Mouse (Mus musculus) right cerebral cortex, postnatal 14 days (tissue): ENCODE measurements around the gene 1190002N15Rik.

Experiments used
- DNase-seq: peaks from one replicate; pipeline ENCODE4 v3.0.0; 2022

1190002N15Rik gene

DNA sequence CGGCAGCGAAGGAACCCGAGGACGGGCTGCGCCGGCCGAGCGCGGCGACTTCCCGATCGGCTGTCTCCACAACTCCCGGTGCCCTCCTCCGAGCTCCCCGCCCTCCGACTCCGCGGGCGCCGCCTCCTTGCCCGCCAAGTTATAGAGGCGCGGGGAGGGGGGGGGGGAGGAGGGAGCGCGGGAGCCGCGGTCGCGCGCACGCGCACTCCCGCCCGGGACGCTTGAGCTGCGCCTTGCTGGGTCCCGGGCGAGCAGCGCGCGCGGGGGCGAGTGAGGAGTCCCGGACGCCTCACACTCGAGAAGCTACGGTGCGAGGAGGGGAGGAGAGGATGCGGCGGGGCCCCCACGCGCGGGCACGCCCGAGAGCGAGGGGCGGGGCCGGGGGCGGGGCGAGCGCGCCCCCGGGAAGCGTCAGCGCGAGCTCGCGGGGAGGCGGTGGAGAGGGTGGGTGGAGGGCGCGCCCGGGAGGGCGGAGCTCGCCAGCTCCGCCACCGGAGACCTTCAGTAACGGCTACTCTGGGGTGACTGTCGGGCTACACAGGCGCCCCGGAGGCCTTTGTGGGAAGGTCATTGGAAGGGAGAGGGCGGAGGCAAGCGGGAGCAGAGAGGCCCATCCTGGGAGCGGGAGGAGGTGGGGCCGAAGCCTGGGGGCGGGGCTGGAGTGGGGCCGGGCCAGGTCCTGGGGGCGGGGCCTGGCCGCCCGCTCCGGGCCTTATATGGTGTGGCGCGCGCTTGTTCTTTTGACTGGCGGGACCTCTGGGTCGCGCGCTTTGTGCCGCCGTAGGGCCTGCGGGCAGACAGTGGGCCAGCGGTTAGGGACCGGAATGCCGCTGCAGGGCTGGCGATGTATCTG is at the start of gene 1190002N15Rik:
Gene 1190002N15Rik, minus strand, starts transcription at position 112 of the 853 bp plus-strand sequence.
- DNase-seq = peak; percentile 93

DNA sequence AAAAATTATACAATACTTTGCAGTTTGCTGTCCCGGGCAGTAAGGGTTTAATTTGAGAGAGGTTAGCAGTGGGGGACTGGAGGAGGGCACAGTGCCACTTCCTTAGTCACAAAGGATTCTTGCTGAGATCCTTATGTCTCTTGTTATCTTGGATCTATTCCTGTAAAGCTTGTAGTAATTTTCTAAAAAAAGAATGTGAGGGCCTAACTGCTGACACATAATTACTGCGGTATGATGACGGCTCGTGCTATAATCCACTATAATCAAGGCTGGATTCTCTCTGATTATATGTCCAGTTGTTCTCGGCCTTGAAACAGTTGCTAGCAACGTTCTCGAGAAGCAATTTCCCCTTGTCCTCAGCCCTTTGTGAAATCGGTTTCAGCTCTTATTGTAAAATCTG is 44.4 kb upstream of the 1190002N15Rik start:
- DNase-seq = no peak

DNA sequence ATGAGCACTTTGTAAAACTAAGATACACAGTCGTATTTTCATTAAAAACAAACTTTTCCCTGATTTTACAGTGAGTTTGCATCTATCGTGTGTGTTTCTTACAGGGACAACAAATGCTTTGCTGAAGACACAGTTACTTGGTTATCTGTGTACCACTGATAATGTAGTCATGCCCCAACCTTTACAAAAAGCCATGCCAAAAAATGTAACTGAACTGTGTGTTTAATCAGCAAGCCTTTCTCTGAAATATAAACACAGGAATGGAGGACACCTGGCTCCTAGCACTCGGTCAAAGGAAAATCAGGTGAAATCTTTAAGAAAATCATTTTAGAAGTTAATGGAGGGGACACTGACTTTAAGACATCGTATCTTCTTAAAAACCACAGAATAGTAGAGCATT is 43.8 kb upstream of the 1190002N15Rik start:
- no peak for DNase-seq

DNA sequence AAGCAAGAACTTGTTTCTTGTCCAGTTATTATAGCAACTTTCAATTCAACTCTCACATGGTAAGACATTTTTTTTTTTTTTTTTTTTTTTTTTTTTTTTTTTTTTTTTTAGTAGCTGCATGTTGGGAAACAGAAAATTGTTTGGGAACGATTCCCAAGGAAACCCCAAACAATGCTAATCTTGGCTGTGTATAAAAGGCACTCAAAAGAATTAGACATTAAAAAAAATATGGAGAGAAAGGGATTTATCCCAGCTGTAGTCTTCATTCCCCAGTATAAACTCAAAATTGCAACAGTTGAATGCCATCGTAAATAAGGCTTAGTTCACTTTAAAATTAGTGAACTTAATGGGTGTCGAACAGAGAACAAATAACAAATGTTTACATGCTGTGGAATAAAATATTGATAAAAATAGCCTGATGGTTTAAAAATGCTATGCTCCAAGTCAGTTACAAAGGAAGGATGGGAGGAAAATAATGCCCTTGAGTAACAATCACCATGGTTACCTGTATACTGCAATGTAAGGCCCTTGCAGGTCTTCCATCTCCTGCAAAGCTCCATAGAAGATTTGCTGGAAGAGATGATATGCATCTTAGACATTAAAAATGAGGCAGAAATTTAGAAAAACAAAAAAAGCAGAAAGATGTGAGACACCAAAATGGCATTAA is 42.3 kb upstream of the 1190002N15Rik start:
- DNase-seq = no peak

DNA sequence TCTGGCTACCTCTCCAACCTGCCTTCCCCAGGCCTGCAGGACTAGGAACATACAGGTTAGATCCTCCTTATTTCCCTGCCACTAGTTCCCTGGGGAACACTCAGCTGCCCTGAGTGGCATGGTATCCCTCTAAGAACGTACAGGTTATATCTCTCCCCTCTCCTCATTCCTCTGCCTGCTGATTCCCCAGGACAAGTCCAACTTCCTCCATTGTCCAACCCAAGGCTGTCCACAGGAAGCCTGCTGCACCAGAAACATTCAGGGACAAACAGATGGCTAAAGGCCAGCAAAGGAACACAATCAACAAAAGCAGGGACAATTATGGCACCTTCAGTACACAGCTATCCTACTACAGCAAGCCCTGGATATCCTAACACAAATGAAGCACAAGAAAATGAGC is 33.9 kb upstream of the 1190002N15Rik start:
- no peak for DNase-seq

DNA sequence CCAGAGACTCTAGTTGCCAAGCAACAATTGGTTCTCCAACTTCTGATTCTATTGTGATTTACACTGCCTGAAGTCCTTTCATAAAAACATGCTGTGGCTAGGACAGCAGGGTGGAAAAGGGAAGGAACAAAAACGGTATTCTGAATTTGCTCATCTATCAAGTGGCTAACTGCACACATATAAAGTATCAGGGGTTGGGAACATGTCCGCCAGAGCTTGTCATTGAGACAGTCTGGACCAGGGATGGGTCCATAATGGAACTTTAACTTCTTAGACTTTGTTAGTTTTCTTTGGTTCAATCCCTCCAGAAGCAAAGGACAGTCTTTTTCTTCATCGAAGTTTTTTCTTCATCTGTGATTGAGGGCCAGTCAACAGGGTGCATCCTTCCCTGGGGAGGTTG is 30.5 kb upstream of the 1190002N15Rik start:
- no peak for DNase-seq

DNA sequence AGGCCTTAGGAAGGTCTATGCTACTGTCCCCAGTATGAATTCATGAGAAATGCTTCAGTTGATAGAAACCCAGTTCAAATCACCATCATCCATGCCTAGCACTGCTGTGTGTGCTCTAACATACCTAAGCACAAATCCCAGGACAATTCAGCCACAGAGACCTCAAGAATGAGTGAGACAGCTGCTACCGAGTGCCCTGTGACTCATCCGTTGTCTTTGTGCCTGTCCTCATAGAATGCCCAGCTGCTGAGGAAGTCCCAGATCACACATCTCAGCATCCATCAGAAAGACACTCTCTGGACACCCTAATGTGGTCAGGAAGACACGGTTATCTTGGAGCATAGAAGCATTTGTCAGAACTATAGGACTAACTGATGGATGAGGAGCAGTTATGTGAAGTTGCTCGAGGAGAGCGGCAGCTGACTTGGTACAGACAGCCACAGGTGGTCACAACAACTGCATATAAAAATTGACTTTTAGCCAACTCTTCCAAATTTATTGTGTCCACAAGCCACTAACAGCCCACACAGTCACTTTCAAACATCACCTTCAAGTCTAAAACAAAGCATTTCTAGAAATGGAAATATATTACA is 29.9 kb upstream of the 1190002N15Rik start:
- DNase-seq = no peak

DNA sequence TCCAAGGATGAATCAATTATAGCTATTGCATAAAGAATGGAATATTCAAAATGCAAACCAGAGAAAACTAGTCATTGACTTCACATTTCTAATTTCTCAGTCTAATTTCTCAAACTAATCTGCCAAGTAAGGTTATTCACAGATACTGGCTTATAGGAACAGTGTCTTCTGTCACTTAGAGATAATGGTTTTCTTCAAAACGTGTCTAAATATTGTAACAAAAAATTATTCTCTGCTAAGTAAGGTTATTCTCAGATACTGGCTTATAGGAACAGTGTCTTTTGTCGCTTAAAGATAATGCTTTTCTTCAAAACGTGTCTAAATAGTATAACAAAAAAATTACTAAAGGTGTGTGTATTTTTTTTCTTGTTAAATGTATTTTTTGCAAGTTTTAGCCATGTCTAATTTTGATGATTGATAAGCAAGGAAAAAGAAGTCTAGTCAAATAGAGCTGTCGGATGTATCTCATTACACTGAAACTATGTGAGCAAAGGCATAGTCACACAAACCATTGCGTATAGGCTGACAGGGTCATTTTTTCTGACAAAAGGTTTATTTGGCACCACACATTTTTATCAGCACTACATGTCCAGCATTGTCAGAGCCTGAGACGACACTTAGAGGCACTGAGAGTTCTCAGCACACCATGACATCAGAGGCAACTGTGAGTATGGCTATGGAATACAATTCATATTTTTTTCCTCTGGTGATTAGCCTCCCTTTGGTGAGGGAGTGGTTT is 19.1 kb upstream of the 1190002N15Rik start:
- no peak for DNase-seq

DNA sequence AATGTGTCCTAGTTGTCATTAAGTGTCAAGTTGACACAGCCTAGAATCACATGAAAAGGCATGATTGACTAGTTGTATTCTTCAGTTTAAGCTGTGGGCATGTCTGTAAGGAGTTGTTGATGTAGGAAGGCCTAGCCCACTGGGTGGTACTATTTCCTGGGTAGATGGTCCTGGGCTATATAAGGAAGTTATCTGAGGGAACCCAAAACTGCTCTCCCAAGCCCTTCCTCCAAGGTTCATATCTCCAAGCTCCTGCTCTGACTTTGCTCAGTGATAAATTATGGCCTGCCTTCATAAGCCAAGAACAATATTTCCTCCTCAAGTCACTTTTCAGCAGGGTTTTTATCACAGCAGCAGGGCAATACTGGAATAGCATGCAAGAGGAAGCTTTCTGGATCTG is 18.4 kb upstream of the 1190002N15Rik start:
- DNase-seq = no peak

DNA sequence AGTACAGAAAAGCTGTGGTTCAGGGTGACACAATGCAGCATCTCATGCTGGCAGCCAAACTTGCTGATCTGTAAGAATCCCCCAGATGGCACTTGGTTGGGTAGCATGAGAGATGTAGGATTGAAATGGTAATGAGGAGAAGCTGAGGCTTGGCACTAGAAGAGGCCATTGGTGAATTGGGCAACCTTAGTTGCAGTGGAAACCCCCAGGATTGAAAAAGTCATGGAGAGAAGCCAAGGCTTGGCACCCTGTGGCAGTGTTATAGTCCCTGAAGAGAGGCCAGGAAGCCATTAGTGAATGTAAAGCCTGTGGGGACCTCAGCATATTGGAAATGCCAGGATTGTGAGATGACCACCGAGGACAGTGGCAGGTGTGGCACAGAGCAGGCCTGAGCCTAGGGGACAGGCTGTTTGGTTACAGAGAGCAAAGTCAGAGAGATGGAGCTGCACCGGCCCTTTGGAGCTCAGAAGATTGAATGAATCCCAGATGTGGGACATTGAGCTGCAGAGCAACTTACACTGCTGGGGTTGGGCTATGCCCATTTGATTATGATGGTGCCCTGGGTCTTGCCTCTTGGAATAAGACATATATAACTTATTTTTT is 12.7 kb upstream of the 1190002N15Rik start:
- DNase-seq = no peak

DNA sequence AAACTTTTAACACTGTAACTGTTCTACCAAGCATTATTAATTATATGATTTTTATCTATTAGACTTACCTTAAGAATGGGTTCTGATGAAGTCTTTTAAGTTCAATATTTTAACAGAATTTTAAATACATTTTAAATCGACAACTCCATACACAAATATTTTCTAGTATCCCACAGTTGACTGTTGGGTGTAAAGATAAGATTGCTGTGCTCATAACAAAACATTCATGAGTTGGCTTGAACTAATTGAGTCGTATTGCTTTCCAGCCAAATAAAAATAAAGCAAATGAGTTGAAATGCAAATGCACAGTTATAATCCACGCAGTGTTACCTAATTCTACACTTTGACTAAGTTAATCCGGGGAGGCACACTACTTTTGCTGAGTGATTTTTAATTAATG is 6.0 kb upstream of the 1190002N15Rik start:
- DNase-seq = no peak

DNA sequence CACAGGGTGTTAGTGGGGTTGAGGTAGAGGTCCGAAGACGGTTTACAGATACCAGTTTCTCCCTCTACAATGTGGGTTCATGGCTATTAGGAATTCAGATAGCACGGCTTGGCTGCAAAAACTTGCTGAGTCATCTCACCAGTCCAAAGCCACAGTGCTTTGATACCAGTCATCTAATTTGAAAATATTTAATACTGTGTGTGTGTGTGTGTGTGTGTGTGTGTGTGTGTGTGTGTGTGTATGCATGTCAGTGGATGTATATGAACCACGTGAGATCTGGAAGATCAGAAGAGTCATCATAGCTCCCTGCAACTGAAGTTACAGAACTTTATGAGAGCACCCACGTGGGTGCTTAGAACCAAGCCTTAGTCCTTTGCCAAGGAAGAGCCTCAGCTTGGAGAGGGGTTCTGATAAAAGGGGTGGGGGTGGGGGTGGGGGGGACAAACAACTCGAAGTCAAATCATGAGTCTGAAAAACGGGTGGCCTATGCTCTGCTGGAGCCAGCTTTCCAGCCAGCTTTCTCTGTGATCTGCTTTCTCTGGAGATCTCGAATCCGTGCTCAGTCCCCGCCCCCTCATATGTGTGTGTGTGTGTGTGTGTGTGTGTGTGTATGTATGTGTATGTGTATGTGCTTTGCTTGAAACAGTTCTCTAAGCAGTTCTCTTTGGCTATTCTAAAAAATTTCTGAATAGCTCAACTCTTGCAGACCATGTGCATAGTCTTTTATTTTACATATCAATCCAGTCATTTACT is 2.6 kb upstream of the 1190002N15Rik start:
- no peak for DNase-seq

DNA sequence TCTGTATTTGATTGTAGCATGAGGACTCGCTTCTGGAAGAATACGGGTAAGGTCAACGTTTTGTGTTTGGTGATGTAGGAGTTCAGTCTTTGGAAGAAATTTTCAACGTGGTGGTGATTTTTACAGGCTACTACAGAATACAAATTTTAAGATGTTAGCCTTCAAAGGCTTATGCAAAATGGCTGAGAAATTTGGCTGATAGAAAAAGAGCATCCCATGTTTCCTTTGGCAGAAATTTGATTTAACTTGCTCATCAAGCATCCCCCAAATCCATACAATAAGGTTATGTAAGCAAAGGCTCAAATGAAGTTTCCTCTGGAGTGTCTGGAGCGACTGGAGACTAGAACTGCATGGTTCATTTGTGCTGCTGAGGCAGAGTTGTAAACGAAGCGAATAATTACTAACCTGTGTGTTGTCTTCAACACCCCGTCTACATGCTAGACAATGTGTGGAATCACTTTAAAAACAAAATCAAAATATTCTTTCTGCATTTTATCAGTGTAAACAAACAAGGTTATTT is 1.5 kb upstream of the 1190002N15Rik start:
- DNase-seq = no peak

DNA sequence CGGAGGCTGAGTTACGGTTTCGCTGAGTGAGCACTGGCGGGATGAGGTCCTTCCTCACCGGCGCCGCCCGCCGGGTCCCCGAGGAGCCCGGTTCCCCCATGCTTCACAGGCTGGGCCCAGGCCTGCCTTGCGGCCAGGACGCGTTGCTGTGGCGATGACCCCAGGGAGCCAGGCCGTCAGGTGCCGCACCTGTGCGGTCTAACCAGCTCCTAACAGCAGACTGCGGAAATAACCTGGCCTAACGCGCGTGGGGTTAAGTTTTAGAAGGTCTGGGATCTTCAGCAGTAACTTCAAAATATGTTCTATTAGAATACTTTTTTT is 902 bp upstream of the 1190002N15Rik start:
- DNase-seq = no peak

DNA sequence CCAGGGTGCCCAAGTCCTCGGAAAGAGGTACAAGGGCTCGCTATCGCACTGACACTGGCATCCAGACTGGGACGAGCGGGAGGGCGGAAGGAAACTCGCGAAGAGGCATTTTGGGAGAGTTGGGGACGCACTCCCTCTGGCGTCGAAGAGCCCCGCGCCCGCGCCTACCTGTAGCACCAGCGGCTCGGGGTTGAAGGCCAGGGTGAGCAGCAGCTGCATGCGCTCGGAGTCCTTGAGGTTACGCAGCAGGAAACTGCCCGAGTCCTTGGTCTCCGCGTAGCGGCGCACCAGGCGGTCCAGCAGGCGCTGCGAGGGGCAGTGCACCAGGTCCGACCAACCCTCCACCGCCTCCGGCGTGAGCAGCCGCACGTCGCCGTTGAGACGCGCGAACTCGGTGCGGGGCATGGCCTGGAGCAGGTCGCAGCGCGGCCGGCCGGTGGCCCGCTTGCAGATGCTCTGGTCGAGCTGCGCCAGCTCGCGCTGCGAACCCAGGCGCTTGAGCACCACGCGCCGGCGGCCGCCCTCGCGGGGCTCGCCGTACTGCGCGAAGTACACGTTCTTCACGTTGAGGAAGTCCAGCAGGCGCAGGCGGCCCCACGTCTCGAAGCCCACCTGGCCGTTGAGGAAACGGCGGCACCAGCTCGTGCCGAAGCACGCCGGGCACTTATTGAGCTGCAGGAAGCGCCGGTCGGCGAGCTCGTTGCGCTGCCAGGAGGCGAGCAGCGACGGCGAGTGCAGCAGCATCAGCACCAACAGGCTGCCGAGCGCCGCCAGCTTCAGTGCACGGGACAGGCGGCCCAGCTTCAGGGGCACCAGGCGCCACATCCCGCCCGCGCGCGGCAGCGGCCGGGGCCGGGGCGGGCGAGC is 597 bp downstream of the 1190002N15Rik start:
- peak; percentile 59 for DNase-seq

DNA sequence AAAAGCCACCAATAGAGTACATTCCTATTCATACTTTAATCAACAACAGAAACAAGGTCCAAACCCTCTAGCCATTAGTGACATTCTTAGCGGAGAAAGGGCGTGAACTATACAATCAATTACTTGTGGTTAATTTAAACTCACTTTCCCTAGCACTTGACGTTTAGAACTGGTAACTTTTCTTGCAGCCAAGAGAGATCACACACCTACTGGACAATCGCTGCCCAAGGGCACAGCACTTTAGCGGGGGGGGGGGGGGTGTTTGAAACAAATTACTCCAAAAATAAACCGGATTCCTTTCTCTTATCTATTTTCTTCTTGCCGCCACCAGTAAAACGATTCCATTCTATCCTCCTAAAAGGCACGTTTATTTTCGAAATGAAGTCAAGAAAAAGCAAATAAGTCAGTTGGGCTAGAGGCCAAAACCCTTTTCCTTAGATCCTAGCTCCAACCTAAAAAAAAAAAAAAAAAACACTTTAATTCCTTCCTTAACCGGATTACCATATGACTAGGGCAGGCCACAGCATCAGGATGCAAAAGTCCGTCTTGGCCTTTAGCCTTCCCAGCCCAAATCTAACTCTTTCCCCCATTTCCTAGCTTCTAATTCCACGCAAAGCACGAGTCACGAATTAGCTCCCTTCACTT is 1.5 kb downstream of the 1190002N15Rik start:
- DNase-seq = no peak

DNA sequence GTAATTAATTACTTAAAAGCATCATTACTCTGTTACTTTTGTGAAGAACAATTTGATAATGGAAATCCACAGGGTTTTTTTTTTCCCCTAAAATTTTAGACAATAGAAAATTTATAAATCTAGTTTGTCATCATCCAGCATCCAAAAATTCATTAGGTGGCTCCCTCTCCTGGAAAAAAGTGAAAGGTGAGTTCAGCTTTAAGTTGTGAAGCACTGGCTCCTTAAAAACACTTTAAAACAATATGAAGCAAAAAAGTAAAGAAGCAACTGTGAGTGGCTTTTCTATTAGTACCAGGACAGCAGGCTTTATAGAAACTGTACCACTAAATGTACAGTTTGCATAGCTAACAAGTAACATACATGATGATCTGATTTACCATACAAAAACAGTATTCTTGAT is 3.1 kb downstream of the 1190002N15Rik start:
- no peak for DNase-seq

DNA sequence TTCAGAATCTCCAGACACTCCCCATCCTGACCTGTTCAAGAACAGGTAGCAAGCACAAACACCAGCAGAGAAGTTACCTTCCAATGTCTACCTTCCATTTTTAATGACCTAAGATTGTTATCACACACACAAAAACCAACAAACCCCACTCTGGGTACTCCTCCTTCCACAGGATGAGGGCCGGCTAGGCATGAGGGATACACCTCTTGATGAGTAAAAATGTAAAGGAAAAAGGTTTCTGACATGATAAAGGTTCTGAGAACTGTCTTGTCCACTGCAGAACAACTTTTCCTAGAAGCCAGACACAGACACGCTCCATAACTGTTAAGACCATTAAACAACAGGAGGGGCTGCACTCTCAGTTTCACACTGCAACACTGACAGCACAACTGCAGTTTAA is 3.7 kb downstream of the 1190002N15Rik start:
- DNase-seq = no peak

DNA sequence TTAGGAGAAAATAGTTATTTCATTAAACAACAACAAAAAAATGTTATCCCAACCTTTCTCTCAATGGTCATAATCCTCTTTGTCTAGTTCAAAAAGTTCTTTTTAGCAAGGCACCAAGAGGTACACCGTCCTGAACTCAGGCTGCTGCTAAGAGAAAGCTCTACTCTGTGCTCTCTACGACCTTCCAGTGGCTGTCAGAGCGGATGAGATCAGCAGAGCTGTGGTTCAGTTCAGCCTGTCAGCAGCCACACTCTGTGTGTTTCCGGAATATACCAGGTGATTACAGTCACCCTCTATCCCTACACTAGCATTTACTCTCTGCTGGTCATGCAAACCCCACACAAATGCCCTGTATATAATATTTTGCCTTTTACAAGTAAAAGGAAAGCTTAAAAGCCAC is 4.2 kb downstream of the 1190002N15Rik start:
- DNase-seq = no peak

DNA sequence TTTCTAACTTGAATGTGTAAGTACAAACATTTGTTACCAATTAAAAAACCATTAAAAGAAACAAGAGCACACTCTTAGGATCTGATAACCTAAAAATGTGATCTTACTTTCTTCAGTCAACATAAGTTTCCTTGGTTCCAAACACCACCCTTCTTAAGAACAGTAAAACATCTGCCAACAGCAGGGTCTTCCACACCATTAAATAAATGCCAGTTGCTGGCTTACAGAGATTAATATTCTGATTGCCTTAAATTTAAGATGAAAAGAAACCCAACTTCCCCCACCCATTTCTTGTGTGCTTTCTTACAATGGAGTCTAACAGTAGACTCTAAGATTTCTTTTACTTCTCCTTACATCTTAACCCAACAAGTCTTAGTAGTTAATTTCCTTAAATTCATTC is 7.9 kb downstream of the 1190002N15Rik start:
- DNase-seq = no peak
